Mouse (Mus musculus) embryonic facial prominence, embryonic 12.5 days (tissue): ENCODE results near the gene Pcyt1a. TPM values are rescaled to one million over a fixed set of nuclear protein-coding genes. Genes with fewer than 3 reads are reported as not detected.

Experiments used
- ATAC-seq: fragments of 200-750 bp; cut with Nextera tagmentation; 2 replicates; pipeline ENCODE4 v1.8.0; 2017; ENCODE audit not compliant: insufficient number of reproducible peaks, insufficient read depth, low FRiP score, low TSS enrichment
- H3K27ac ChIP-seq: fragments of 300-500 bp; sonication (generic); 2 replicates; pipeline ENCODE4 v1.5.1; 2016; ENCODE audit warnings: mild to moderate bottlenecking
- H3K27me3 ChIP-seq: fragments of 300-500 bp; sonication (generic); 2 replicates; pipeline ENCODE4 v1.6.1; 2016; ENCODE audit warnings: mild to moderate bottlenecking, moderate library complexity
- H3K36me3 ChIP-seq: fragments of 300-500 bp; sonication (generic); 2 replicates; pipeline ENCODE4 v1.6.1; 2016; ENCODE audit warnings: mild to moderate bottlenecking
- H3K4me1 ChIP-seq: fragments of 300-500 bp; sonication (generic); 2 replicates; pipeline ENCODE4 v1.6.1; 2016
- H3K4me2 ChIP-seq: fragments of 300-500 bp; sonication (generic); replicated peaks from 2 replicates; pipeline ENCODE4 v1.6.1; 2016; ENCODE audit warnings: mild to moderate bottlenecking, moderate library complexity
- H3K4me3 ChIP-seq: fragments of 300-500 bp; sonication (generic); 2 replicates; pipeline ENCODE4 v1.5.1; 2016; ENCODE audit warnings: mild to moderate bottlenecking
- H3K9ac ChIP-seq: fragments of 300-500 bp; sonication (generic); 2 replicates; pipeline ENCODE4 v1.6.1; 2016; ENCODE audit warnings: mild to moderate bottlenecking, moderate library complexity
- H3K9me3 ChIP-seq: fragments of 300-500 bp; sonication (generic); 2 replicates; pipeline ENCODE4 v1.6.1; 2016; ENCODE audit warnings: mild to moderate bottlenecking, moderate library complexity
- WGBS: fragments of 180-500 bp; shearing (Covaris S2); methylation state at CpG from one replicate; pipeline ENCODE4 v1.1.7; 2016; 5-methylcytosine and 5-hydroxymethylcytosine counted together
- polyA plus RNA-seq: library from polyadenylated mRNA; unstranded; fragments of >200 nt; fragmentation: Nextera tagmentation; extraction: Ambion mirVana; gene quantifications from 2 replicates; pipeline ENCODE4 v1.2.1, GENCODE M21; 2016

Pcyt1a gene
- polyA plus RNA-seq, 1 experiment from 2014 or later, result 35.4 TPM

- Histone ChIP-seq H3K9ac (no peak overlapping the region), H3K36me3 (no peaks in the 10 kb centered on the region), H3K27ac (no peak overlapping the region), H3K4me3 (no peak overlapping the region), H3K4me2 (no peak overlapping the region), H3K9me3 (no peaks in the 10 kb centered on the region), H3K4me1 (no peaks in the 10 kb centered on the region), H3K27me3 (peaks cover 4% of the 10 kb centered on the region; the same call in 1 of the 2 replicates)
- no peak for ATAC-seq
- WGBS, result 74% methylated on average over 7 of the region's 7 CpGs
Measured at GRCm38 (mm10) chr16:32501459-32501858, 70.7 kb downstream of the Pcyt1a start.

- H3K9ac ChIP-seq, result no peak overlapping the region
- H3K27ac ChIP-seq, result no peak overlapping the region
- H3K4me1 ChIP-seq, result no peaks in the 10 kb centered on the region
- peaks cover 4% of the 10 kb centered on the region; the same call in 1 of the 2 replicates for H3K27me3 ChIP-seq
- no peak overlapping the region for H3K4me2 ChIP-seq
- H3K9me3 ChIP-seq, result no peaks in the 10 kb centered on the region
- 83% methylated on average over 12 of the region's 12 CpGs for WGBS
- no peak for ATAC-seq
- no peaks in the 10 kb centered on the region for H3K36me3 ChIP-seq
- H3K4me3 ChIP-seq, result no peak overlapping the region
Measured at GRCm38 (mm10) chr16:32502621-32503335, 72.1 kb downstream of the Pcyt1a start.

DNA sequence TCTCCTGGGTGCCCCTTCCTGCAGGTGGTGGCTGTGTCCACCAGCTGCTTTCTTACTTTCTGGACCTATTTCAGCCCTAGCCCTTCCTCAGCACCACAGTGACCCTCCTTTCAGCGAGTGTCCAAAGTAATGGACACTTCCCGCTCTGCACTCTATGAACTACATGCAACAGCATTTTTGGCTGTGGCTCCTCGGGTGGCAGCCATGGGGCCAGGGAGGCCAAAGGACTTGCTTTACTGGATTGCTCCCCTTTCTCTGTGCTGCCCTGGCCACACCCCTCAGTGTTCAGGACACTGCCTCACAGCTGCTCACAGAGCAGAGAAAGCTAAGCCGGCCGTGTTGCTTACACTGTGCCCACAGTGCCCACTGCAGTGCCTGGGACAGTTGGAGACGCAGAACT lies 72.9 kb downstream of the Pcyt1a start:
- Histone ChIP-seq H3K36me3 (no peaks in the 10 kb centered on the region), H3K9me3 (no peaks in the 10 kb centered on the region), H3K4me3 (no peak overlapping the region), H3K4me1 (no peaks in the 10 kb centered on the region), H3K9ac (no peak overlapping the region), H3K27me3 (peaks cover 4% of the 10 kb centered on the region; the same call in 1 of the 2 replicates), H3K4me2 (no peak overlapping the region), H3K27ac (no peak overlapping the region)
- 78% methylated on average over 6 of the region's 6 CpGs for whole genome bisulfite sequencing
- no peak for ATAC-seq

- ATAC-seq, result no peak
- Histone ChIP-seq H3K27ac (no peak overlapping the region), H3K4me1 (peaks cover 3% of the 10 kb centered on the region; the same call in 1 of the 2 replicates), H3K27me3 (peaks cover 4% of the 10 kb centered on the region; the same call in 1 of the 2 replicates), H3K36me3 (no peaks in the 10 kb centered on the region), H3K9me3 (no peaks in the 10 kb centered on the region), H3K9ac (no peak overlapping the region), H3K4me2 (no peak overlapping the region), H3K4me3 (no peak overlapping the region)
- WGBS, result 77% methylated on average over 8 of the region's 8 CpGs
Measured at GRCm38 (mm10) chr16:32506298-32506697, 75.6 kb downstream of the Pcyt1a start.

DNA sequence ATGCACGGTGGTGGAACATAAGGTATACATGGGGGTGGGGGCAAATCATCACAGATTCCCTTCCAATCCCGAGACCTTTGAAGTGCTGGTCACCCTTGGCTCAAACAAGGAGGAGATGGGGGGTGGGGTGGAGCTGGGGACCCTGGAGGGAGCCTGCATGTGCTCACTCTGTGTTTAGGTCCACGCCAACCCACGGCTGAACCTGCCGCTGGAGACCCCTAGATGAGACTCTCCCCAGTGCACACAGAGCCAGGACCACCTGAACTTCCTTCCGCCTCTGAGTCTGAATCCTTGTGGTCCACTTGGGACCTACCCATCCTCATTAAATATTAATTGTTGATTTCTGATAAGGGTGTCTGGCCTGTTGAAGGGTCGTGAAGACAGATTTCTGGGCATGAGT lies 76.1 kb downstream of the Pcyt1a start:
- Histone ChIP-seq H3K4me3 (no peak overlapping the region), H3K4me2 (no peak overlapping the region), H3K27ac (no peak overlapping the region), H3K27me3 (peaks cover 4% of the 10 kb centered on the region; the same call in 1 of the 2 replicates), H3K36me3 (no peaks in the 10 kb centered on the region), H3K4me1 (peaks cover 3% of the 10 kb centered on the region; the same call in 1 of the 2 replicates), H3K9me3 (no peaks in the 10 kb centered on the region), H3K9ac (no peak overlapping the region)
- ATAC-seq, result no peak
- WGBS, result 80% methylated on average over 7 of the region's 7 CpGs

DNA sequence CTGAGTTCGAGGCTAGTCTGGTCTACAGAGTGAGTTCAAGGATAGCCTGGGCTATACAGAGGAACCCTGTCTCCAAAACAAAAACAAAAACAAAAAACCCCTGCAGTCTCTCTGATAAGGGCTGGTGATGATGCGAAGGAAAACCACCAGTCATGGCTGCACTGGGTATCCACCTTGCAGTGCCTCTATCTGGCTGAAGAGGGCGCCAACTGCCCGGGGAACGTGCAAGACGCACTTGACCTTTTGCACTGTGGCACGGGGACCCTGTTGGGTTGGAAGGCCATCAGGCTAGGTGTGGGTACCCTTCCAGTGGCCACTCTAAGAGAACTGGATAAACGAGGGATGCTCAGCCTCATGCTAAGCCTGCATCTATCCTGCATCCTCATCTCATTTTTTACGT lies 76.7 kb downstream of the Pcyt1a start:
- Histone ChIP-seq H3K9me3 (no peaks in the 10 kb centered on the region), H3K27ac (no peak overlapping the region), H3K4me1 (peaks cover 3% of the 10 kb centered on the region; the same call in 1 of the 2 replicates), H3K9ac (no peak overlapping the region), H3K4me2 (no peak overlapping the region), H3K36me3 (no peaks in the 10 kb centered on the region), H3K4me3 (no peak overlapping the region), H3K27me3 (peaks cover 4% of the 10 kb centered on the region; the same call in 1 of the 2 replicates)
- no peak for ATAC-seq
- WGBS, result 20% methylated on average over 9 of the region's 9 CpGs

- no peak overlapping the region for H3K4me3 ChIP-seq
- H3K9me3 ChIP-seq, result no peaks in the 10 kb centered on the region
- H3K4me2 ChIP-seq, result no peak overlapping the region
- H3K27me3 ChIP-seq, result peaks cover 4% of the 10 kb centered on the region; the same call in 1 of the 2 replicates
- H3K27ac ChIP-seq, result 0 out of 2 replicates have a peak overlapping the region, but pooled peaks have one; percentile 12
- H3K9ac ChIP-seq, result no peak overlapping the region
- no peaks in the 10 kb centered on the region for H3K36me3 ChIP-seq
- no peak for ATAC-seq
- H3K4me1 ChIP-seq, result peaks cover 3% of the 10 kb centered on the region; the same call in 1 of the 2 replicates
- 81% methylated on average over 5 of the region's 5 CpGs for WGBS
Measured at GRCm38 (mm10) chr16:32508035-32508434, 77.3 kb downstream of the Pcyt1a start.

DNA sequence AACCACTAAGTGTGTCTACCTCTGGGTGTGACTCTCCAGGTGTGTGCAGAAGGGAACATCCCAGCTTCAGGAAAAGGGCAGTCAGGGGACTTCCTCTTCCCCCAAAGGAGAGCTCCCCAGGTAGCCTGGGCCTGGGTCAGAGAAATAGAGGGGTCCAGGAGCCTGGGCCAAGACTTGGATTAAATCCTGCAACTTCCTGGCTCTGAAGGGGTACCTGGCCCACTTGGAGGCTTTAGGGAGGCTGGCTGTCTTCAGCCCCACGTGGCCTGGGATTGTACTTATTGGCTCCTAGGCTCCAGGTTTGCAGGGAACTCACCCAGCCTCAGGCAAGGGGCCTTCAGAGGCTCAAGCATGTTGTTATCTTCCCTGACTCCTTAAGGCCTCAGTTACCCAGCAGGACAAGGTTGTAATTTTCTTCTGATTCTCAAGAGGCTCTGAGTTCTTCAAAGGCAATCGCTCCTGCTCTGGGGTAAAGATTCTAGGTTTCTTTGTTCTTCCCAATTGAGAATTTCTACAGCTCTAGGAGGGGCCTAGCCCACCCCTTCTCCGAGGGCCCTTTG lies 77.9 kb downstream of the Pcyt1a start:
- WGBS, result 40% methylated on average over 3 of the region's 3 CpGs
- Histone ChIP-seq H3K9me3 (no peaks in the 10 kb centered on the region), H3K27me3 (0 out of 2 replicates have a peak, but pooled peaks cover 4% of the 10 kb centered on the region), H3K4me2 (no peak overlapping the region), H3K4me1 (peaks cover 3% of the 10 kb centered on the region; the same call in 1 of the 2 replicates), H3K36me3 (no peaks in the 10 kb centered on the region), H3K4me3 (no peak overlapping the region), H3K9ac (0 out of 2 replicates have a peak overlapping the region, but pooled peaks have one; percentile 2), H3K27ac (0 out of 2 replicates have a peak overlapping the region, but pooled peaks have one; percentile 12)
- no peak for ATAC-seq

GRCm38 (mm10) chr16:32509066-32509942 lies 78.6 kb downstream of the Pcyt1a start:
- Histone ChIP-seq H3K27me3 (0 out of 2 replicates have a peak, but pooled peaks cover 4% of the 10 kb centered on the region), H3K9ac (no peak overlapping the region), H3K27ac (0 out of 2 replicates have a peak overlapping the region, but pooled peaks have one; percentile 12), H3K36me3 (no peaks in the 10 kb centered on the region), H3K9me3 (no peaks in the 10 kb centered on the region), H3K4me1 (peaks cover 3% of the 10 kb centered on the region; the same call in 1 of the 2 replicates), H3K4me2 (no peak overlapping the region), H3K4me3 (no peak overlapping the region)
- ATAC-seq, result no peak
- 65% methylated on average over 9 of the region's 9 CpGs for WGBS

DNA sequence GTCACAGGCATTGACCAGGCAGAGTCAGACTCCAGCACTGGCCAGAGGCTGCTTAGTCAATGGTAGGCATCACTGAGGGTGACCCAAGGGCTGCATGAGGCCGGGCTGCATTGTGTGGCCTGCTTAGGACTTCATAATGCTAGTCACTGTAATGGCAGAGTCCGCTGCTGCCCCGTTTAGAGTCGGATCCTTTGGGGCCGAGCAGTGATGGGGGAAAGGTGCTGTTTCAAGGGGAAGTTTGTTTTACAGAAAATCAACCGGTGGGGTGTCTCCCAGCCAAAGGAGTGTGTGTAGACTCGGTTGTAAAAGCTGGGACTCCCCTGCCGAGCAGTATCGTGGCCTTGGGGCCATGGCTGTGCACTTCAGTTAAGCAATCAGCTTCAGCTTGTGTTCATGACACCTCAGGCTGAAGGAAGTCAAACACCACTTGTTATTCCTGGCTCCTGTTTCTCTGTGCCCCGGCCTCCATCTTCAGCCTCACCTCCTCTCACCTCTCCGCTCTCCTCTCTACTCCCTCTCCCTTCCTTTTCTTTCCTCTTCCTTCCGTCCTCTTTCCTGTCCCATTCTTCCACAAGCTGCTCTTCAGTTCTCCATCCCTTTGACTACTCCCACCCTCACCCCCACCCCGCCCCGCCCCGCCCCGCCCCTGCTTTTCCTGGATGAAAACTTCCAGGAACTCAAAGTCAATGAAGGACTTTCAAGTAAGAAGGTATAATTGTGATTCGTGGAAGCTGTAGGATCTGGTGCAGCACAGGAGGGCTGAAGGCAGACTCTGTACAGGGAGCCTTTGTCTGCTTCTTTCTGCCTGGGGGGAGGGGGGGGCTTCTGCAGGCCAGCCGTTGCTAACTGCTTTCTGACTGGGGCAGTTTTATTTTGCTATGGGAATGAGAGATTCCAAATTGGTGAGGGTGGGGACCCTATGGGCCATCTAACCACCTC lies 79.9 kb downstream of the Pcyt1a start:
- Histone ChIP-seq H3K27me3 (0 out of 2 replicates have a peak, but pooled peaks cover 4% of the 10 kb centered on the region), H3K27ac (0 out of 2 replicates have a peak overlapping the region, but pooled peaks have one; percentile 43), H3K4me2 (no peak overlapping the region), H3K36me3 (no peaks in the 10 kb centered on the region), H3K9me3 (no peaks in the 10 kb centered on the region), H3K4me1 (peaks cover 6% of the 10 kb centered on the region; the same call in 1 of the 2 replicates), H3K9ac (no peak overlapping the region), H3K4me3 (no peak overlapping the region)
- WGBS, result 67% methylated on average over 18 of the region's 18 CpGs
- ATAC-seq, result no peak
